Mouse (Mus musculus): ENCODE measurements around the gene Gria4.

GRCm38 (mm10) chr9:4795544-4796288, at the start of gene Gria4:
- TF ChIP-seq CTCF (IDR thresholded peaks at IDR 0.05; ENCODE audit: low read depth) (no peak), EP300 (IDR thresholded peaks at IDR 0.05; ENCODE audit: low read depth) (no peak)

All from liver, embryonic 14.5 days (tissue).